Mouse (Mus musculus): ENCODE data around the gene Rab11fip2.

GRCm38 (mm10) chr19:59853061-59853460, 90.4 kb downstream of the Rab11fip2 start:
- no peak for TF ChIP-seq POLR2A (IDR thresholded peaks at IDR 0.05; ENCODE audit: insufficient read length, low read depth)
- no peak for TF ChIP-seq POLR2AphosphoS2 (IDR thresholded peaks at IDR 0.05; ENCODE audit: insufficient read length, low read depth)
- no peak for TF ChIP-seq USF1 (IDR thresholded peaks at IDR 0.05; ENCODE audit: low read depth)
- no peak for TF ChIP-seq MYOD1 (IDR thresholded peaks at IDR 0.05; ENCODE audit: control insufficient read depth in 1 of 3, insufficient read length in 2 of 3, low read depth in 2 of 3)
- TF ChIP-seq MYOG (IDR thresholded peaks at IDR 0.05; ENCODE audit: control insufficient read depth in 1 of 3, insufficient read depth in 1 of 3, insufficient read length in 2 of 3, low read depth in 2 of 3) = no peak

All from myocyte (in vitro differentiated cells).